Mouse (Mus musculus) 416B (cell line): Measurements from ENCODE around the gene Vmn2r97.
"Not testable (repeated sequence)": the region's sequence is repeated elsewhere in the genome, so short reads cannot be mapped to it uniquely, and the experiment has no call there.

Experiments
- DNase-seq: peaks from one replicate; pipeline ENCODE4 v3.0.0; 2011; ENCODE audit warnings: low read depth

Gene Vmn2r97

GRCm38 (mm10) chr17:18914000-18914399 lies at the start of gene Vmn2r97:
TSS of gene Vmn2r97 (plus strand) at chr17:18914300.
- DNase-seq, result not testable (repeated sequence)

DNA sequence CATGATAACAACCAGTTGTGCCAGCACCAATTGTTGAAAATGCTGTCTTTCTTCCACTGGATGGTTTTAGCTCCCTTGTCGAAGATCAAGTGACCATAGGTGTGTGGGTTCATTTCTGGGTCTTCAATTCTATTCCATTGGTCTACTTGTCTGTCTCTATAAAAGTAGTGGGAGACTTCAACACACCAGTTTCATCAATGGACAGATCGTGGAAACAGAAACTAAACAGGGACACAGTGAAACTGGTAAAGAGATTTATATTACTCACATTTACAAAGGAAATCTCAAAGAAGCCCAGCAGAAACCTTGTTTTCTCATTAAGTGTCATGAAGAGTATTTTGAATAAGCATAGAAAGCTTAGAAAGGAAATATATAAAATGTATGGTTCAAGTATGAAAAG lies 31.7 kb upstream of the Vmn2r97 start:
- DNase-seq, result not testable (repeated sequence)

DNA sequence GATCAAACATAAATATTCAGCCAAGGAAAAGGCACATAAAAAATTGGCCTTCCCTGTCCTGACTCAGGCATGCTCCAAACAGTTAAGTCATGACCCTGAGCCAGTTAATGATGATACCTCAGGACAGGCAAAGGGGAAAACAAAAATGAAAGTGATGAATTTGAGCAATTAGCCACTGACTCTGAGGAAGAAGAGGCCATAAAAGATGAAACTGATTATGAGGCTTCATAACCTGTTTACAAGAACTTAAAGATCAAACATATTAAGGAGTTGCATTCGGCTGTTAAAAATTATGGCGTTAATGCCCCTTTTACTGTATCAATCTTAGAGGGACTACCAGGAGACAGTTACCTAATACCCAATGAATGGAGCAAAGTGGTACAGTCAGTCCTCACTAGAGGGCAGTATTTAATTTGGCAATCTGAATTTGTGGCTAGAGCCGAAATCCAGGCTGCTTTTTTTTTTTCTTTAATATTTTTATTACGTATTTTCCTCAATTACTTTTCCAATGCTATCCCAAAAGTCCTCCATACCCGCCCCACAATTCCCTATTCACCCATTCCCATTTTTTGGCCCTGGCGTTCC lies 24.3 kb upstream of the Vmn2r97 start:
- peak; percentile 73 for DNase-seq

GRCm38 (mm10) chr17:18957800-18958199 lies 43.7 kb downstream of the Vmn2r97 start:
- not testable (repeated sequence) for DNase-seq

DNA sequence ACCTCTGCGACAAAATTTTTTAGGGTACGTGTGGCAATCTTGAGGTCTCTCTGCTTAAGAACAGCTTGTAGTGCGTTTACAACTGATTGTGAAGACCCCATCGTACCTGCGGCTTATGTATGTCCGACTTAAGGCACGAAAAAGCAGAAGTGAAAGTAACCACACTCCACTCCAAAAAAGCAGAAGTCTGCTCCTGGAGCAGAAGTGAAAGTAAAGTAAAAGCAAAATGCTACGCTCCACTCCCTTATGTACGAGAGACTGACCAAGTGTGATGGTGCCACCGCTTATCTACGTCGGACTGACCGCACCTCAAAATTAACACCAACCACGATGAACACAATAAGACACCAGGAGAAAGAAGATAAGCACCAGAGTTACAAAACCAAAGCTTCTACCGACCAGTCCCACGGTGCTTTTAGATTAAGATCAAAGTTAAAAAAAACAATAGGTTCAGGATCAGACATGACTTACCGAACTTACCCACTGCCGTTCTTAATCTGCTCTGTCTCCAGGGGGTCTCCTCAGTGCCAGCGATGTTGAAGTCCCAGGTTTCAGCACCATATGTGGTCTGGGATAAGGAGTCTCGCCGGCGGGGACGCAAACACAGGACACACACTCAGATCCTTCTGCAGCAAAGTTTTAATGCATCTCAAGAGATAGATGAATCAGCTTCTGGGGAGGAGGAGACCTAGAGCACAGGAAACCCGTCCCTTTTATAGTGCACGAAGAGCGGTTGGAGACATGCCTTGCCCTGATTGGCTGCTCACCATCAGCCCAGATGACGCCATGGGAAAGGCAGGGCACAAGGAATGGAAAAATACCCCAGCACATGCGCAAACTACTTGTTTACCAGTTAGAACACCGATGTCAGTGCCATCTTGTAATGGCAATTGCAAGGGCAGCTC lies 54.5 kb downstream of the Vmn2r97 start:
- DNase-seq, result peak; percentile 93
